Mouse (Mus musculus) activated CD4-positive, CD25-positive, alpha-beta regulatory T cell, adult 4 months (primary cell): ENCODE data around the gene Tmem259. TPM values are rescaled to one million over a fixed set of nuclear protein-coding genes. Genes with fewer than 3 reads are reported as not detected.
A peak's percentile ranks its signal among the peaks of the same experiment; 100 is the strongest.

Experiments used
- ATAC-seq: one replicate; pipeline ENCODE4 v1.8.0; 2017
- polyA plus RNA-seq, 2 experiments: library from polyadenylated mRNA; unstranded; fragments of 100-300 nt; shearing (Covaris generic); gene quantifications; one replicate each; pipeline ENCODE4 v1.2.1; 2017

The Tmem259 gene
- polyA plus RNA-seq, 2 experiments from 2014 or later, result 1.9 to 3.8 TPM

DNA sequence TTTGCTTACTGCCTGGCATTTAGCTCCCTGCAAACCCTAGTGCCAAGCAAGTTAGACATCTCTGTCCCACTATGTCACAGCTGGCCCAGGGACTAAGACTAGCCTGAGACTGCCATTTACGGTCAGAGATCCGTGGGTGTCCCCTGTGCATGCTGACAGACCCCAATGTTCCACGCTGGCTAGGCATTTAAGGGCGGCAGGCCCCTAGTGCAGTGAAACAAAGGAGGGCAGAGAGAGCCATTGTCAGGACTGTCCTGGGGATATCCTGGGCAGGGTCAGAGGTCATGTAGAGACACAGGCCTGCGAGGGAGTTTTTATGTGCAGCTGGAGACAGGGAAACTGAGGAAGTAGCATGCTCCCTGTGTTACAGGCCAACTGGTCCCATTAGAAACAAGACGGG is 50.3 kb downstream of the Tmem259 start:
- no peak for ATAC-seq

- ATAC-seq, result no peak
Measured at GRCm38 (mm10) chr10:79933145-79933679, 50.9 kb downstream of the Tmem259 start.

DNA sequence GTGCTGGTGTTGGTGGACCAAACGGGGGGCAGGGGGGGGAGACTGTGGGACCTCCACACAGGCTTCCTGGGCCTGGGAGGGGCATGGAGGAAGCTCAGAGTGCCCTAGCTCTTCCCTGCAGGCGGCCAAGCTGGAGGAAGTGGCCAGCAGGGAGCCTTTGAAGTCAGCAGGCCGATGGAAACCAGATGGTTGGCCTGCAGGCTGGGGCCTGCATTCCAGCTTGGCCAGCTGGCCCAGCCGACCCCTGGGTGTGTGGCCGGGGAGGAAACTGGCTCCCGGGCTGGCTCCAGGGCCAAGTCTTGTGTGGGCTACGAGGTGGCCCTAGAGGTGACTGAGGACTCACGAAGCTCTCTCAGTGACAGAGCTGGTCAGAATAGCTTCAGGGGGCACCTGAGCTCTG is 51.4 kb downstream of the Tmem259 start:
- no peak for ATAC-seq

- ATAC-seq, result no peak
Measured at GRCm38 (mm10) chr10:79931797-79932196, 52.3 kb downstream of the Tmem259 start.

DNA sequence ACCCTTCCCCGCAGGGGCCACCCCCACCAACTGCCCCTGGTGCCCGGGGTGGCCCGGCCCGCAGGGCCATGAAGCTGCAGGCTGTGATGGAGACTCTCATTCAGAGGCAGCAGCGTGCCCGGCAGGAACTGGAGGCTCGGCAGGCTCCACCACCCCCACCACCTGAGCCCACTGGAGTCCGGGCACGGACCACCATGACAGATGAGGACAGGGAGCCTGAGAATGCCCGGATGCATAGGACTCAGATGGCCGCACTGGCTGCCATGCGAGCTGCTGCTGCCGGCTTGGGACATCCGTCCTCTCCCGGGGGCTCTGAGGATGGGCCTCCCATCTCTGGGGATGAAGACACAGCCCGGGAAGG is 53.3 kb downstream of the Tmem259 start:
- no peak for ATAC-seq

DNA sequence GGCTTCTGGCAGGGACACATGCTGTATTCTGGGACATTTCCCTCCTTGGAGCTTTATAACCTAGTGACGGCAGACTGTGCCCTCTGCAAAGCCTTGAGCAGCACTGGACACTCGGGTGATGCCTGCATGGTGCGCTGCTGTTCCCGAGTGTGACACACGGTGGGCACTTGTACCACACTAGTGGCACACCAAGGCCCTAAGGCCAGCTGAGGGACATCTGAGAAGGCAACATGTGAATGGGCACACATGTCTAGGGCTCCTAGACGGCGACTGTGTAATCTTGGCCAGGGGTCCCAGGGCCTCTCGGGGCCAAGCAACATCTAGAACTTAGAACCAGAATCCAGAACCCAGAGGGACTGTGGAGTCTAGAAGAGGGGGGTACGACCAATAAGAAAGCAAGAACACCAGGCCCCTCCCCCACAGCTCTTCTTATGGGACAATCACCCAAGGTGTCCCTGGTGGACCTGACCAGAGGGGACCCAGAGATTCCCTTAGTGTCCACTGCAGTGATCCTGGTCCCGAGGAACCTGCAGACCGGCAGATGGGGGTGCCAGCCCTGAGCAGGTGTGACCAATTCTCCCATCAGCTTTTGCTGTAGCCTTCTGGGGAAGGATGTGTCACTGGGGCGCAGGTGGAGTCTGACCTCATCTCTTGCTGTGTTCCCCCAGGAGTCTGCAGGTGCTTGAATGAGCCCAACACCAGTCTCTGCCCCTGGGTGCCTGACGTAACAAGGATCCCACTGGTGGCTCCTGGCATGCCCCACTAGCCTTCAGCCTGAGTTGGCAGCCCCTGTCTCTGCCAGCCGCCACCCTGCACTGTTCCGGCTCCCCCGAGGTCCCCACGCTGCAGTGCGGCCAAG is 53.9 kb downstream of the Tmem259 start:
- no peak for ATAC-seq

DNA sequence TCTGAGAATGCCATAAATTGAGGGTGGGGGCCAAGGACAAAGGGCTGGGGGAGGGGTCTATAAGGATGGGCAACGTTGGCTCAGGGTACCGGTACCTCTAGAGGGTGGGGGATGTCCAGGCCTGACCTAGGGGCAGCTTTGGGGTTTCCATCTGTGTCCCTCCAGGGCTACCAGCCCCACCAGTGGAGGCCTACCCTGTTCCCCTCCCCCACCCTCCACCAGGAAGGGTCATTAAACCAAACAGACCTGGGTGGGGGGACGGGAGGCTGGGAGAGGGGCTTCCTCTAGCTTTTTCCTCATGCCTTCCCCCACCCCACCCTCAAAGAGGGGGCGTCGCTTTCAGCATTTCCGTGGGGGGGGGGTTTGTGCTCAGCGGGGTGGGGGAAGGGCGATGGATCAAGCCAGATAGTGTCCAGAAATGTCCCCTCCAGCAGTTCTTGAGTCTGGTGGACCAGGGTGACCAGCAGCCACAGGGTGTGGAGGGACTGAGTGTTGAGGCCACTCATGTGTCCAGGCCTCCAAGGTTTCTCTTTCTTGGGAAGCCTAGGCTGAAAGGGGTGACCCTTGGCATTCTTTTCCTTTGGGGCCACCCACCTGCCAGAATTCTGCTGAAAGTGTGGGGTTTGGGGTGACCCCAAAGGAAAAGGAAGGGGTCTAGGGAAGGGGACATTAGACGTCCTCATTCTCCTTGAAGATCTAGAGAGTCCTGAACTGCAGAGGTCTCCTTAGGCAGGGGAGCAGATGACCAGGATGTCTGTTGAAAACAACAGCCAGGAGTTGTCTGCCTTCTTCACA is 55.0 kb downstream of the Tmem259 start:
- no peak for ATAC-seq

DNA sequence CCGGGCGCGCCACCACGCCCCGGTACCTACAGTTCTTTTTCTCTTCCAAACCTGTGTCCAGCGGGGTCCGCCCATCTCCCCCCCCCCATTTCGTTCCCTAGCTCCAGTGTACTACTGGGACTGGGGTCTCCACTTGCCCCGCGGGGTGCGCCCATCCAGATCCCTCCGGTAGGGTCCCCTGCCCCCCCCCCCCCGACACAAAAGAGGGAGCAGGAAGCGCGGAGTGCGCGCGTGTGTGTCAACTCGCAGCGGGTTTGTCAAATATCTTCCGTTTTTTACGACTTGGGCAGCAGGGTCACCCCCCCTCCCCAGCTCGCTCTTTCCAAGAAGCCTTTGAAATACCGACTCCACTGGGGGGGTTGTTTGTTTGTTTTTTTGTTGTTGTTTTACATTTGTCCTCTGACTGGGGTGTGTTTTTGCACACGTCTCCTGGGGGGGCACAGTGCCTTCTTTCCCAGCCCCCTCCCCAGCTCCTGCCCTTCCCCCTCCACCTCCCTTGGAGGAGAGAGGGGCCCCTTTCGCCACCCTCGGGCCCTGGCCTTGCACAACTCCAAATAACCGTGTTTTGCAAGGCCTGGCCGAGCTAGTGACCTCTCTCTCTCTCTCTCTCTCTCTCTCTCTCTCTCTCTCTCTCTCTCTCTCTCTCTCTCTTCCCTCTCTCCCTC is 56.0 kb downstream of the Tmem259 start:
- ATAC-seq, result no peak

- ATAC-seq, result peak; percentile 12
Measured at GRCm38 (mm10) chr10:79927324-79928029, 56.7 kb downstream of the Tmem259 start.

- ATAC-seq, result peak; percentile 74
Measured at GRCm38 (mm10) chr10:79926491-79927323, 57.4 kb downstream of the Tmem259 start, which contains the start of gene Arid3a. Gene Arid3a (plus strand): TSS chr10:79927043.

DNA sequence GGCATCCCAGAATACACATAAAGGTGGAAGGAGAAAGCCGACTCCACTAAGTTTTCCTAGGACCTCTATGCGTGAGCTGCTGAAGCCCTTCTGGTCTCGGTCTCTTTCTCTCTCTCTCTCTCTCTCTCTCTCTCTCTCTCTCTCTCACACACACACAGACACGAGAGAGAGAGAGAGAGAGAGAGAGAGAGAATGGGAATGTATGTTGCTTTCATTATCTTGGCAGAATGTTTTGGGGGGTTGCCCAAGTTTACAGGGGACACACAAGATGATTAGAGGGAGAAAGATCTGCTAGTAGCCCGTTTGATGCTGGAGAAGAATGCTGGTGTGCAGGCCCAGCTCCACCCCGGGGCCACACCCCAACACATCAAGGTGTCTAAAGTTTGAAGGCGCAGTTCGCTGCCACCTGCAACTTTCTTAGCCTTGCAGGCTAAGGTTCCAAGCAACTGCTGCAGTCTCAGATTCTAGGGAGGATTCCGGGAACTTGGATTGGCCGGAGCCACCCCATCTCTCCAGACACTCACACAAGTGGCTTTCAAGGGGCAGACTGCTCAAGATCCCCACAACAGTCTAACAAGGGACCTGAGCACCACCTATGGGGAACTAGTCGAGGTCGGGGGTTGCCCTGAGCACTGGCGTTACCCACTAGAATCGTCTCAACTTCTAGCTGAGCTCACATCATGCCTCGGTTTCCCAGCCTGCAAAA is 58.2 kb downstream of the Tmem259 start:
- ATAC-seq, result peak; percentile 4

GRCm38 (mm10) chr10:79924998-79925784 is 58.9 kb downstream of the Tmem259 start:
- peak; percentile 38 for ATAC-seq

Other genes starting within 250 kb of the Tmem259 start
- gene Polrmt, start 237.7 kb downstream of the Tmem259 start, polyA plus RNA-seq, result 10 to 100 TPM; 13.6 to 21.4 TPM
- not detected for gene Fgf22, start 229.3 kb downstream of the Tmem259 start, polyA plus RNA-seq
- gene Rnf126, start 217.4 kb downstream of the Tmem259 start, polyA plus RNA-seq, result 1 to 10 TPM; 3.9 to 4.4 TPM
- gene Fstl3, start 207.1 kb downstream of the Tmem259 start, polyA plus RNA-seq, result under 1 TPM in 1 of 2 experiments, not detected in 1; 0.86 TPM
- gene Prss57, start 193.4 kb downstream of the Tmem259 start, polyA plus RNA-seq, result 1 to 10 TPM in 1 of 2 experiments, under 1 TPM in 1; 0.76 to 1.1 TPM
- under 1 TPM; 0.55 to 0.95 TPM for gene Palm, start 190.8 kb downstream of the Tmem259 start, polyA plus RNA-seq
- not detected for gene Misp, start 163.3 kb downstream of the Tmem259 start, polyA plus RNA-seq
- gene Ptbp1, start 129.9 kb downstream of the Tmem259 start, polyA plus RNA-seq, result 100 to 1,000 TPM in 1 of 2 experiments, 10 to 100 TPM in 1; 94.0 to 159 TPM
- gene Prtn3, start 109.9 kb downstream of the Tmem259 start, polyA plus RNA-seq, result not detected
- gene Plppr3, start 109.7 kb downstream of the Tmem259 start, polyA plus RNA-seq, result 1 to 10 TPM; 1.6 to 2.1 TPM
- not detected for gene Elane, start 98.1 kb downstream of the Tmem259 start, polyA plus RNA-seq
- gene Cfd, start 93.5 kb downstream of the Tmem259 start, polyA plus RNA-seq, result not detected
- gene Med16, start 75.4 kb downstream of the Tmem259 start, polyA plus RNA-seq, result 10 to 100 TPM in 1 of 2 experiments, 1 to 10 TPM in 1; 6.7 to 10.5 TPM
- gene Gm26602, start 73.5 kb downstream of the Tmem259 start, polyA plus RNA-seq, result not detected
- gene Kiss1r, start 67.4 kb downstream of the Tmem259 start, polyA plus RNA-seq, result under 1 TPM in 1 of 2 experiments, not detected in 1; 0.22 TPM
- gene R3hdm4, start 63.1 kb downstream of the Tmem259 start, polyA plus RNA-seq, result 100 to 1,000 TPM in 1 of 2 experiments, 10 to 100 TPM in 1; 92.3 to 122 TPM
- 1 to 10 TPM; 2.1 to 2.5 TPM for gene Arid3a, start 57.3 kb downstream of the Tmem259 start, polyA plus RNA-seq
- gene Wdr18, start 24.2 kb downstream of the Tmem259 start, polyA plus RNA-seq, result 10 to 100 TPM; 63.9 to 70.0 TPM
- not detected for gene Grin3b, start 13.6 kb downstream of the Tmem259 start, polyA plus RNA-seq
- gene Cnn2, start 4.3 kb upstream of the Tmem259 start, polyA plus RNA-seq, result 100 to 1,000 TPM; 828 to 877 TPM
- gene Abca7, start 12.2 kb upstream of the Tmem259 start, polyA plus RNA-seq, result 10 to 100 TPM; 13.2 to 17.0 TPM
- 100 to 1,000 TPM; 196 to 326 TPM for gene Arhgap45, start 32.3 kb upstream of the Tmem259 start, polyA plus RNA-seq
- 100 to 1,000 TPM; 174 to 175 TPM for gene Polr2e, start 55.5 kb upstream of the Tmem259 start, polyA plus RNA-seq
- gene Gpx4, start 62.8 kb upstream of the Tmem259 start, polyA plus RNA-seq, result 100 to 1,000 TPM; 346 to 370 TPM
- gene Sbno2, start 121.2 kb upstream of the Tmem259 start, polyA plus RNA-seq, result 10 to 100 TPM; 26.8 to 32.5 TPM
- gene Stk11, start 131.5 kb upstream of the Tmem259 start, polyA plus RNA-seq, result 10 to 100 TPM; 22.1 to 25.4 TPM
- gene Atp5d, start 154.3 kb upstream of the Tmem259 start, polyA plus RNA-seq, result 100 to 1,000 TPM; 338 to 428 TPM
- under 1 TPM; 0.74 to 0.96 TPM for gene Cbarp, start 156.5 kb upstream of the Tmem259 start, polyA plus RNA-seq
- gene Midn, start 163.9 kb upstream of the Tmem259 start, polyA plus RNA-seq, result 1 to 10 TPM; 7.3 to 9.2 TPM
- 100 to 1,000 TPM; 132 to 177 TPM for gene Cirbp, start 181.7 kb upstream of the Tmem259 start, polyA plus RNA-seq
- 10 to 100 TPM; 18.0 to 22.7 TPM for gene 1600002K03Rik, start 188.6 kb upstream of the Tmem259 start, polyA plus RNA-seq
- gene Efna2, start 195.2 kb upstream of the Tmem259 start, polyA plus RNA-seq, result not detected
- 10 to 100 TPM; 59.5 to 75.7 TPM for gene Mum1, start 242.1 kb upstream of the Tmem259 start, polyA plus RNA-seq